Mouse (Mus musculus): Measurements from ENCODE around the gene Zfp612.
A peak's percentile ranks its signal among the peaks of the same experiment; 100 is the strongest.
"Not testable (repeated sequence)": the region's sequence is repeated elsewhere in the genome, so short reads cannot be mapped to it uniquely, and the experiment has no call there.

The Zfp612 gene

GRCm38 (mm10) chr8:110079282-110080221 is at the start of gene Zfp612:
Gene Zfp612, plus strand, starts transcription at chr8:110079746.
- DNase-seq (ENCODE audit: low spot score), result no peak

GRCm38 (mm10) chr8:110033771-110034170 is 45.8 kb upstream of the Zfp612 start:
- DNase-seq (ENCODE audit: low spot score), result not testable (repeated sequence)

- no peak for DNase-seq (ENCODE audit: low spot score)
Observed at GRCm38 (mm10) chr8:110034331-110034730, 45.2 kb upstream of the Zfp612 start.

GRCm38 (mm10) chr8:110036156-110036555 is 43.4 kb upstream of the Zfp612 start:
- DNase-seq (ENCODE audit: low spot score), result no peak

- DNase-seq (ENCODE audit: low spot score), result no peak
Observed at GRCm38 (mm10) chr8:110039216-110039615, 40.3 kb upstream of the Zfp612 start.

GRCm38 (mm10) chr8:110039659-110040058 is 39.9 kb upstream of the Zfp612 start, which contains the start of gene Chst4:
Gene Chst4, minus strand, starts transcription at chr8:110039740.
- no peak for DNase-seq (ENCODE audit: low spot score)

- DNase-seq (ENCODE audit: low spot score), result no peak
Observed at GRCm38 (mm10) chr8:110040509-110040908, 39.0 kb upstream of the Zfp612 start.

- DNase-seq (ENCODE audit: low spot score), result no peak
Observed at GRCm38 (mm10) chr8:110051208-110051607, 28.3 kb upstream of the Zfp612 start.

GRCm38 (mm10) chr8:110058207-110058606 is 21.3 kb upstream of the Zfp612 start:
- no peak for DNase-seq (ENCODE audit: low spot score)

GRCm38 (mm10) chr8:110064161-110064560 is 15.4 kb upstream of the Zfp612 start:
- no peak for DNase-seq (ENCODE audit: low spot score)

GRCm38 (mm10) chr8:110064606-110065365 is 14.8 kb upstream of the Zfp612 start:
- no peak for DNase-seq (ENCODE audit: low spot score)

GRCm38 (mm10) chr8:110065676-110066075 is 13.9 kb upstream of the Zfp612 start:
- no peak for DNase-seq (ENCODE audit: low spot score)

GRCm38 (mm10) chr8:110069706-110070105 is 9.8 kb upstream of the Zfp612 start:
- DNase-seq (ENCODE audit: low spot score), result no peak

GRCm38 (mm10) chr8:110071600-110071999 is 7.9 kb upstream of the Zfp612 start:
- peak; percentile 66 for DNase-seq (ENCODE audit: low spot score)

- no peak for DNase-seq (ENCODE audit: low spot score)
Observed at GRCm38 (mm10) chr8:110074496-110074895, 5.0 kb upstream of the Zfp612 start.

- DNase-seq (ENCODE audit: low spot score), result peak; percentile 12
Observed at GRCm38 (mm10) chr8:110082416-110083105, 3.0 kb downstream of the Zfp612 start.

- no peak for DNase-seq (ENCODE audit: low spot score)
Observed at GRCm38 (mm10) chr8:110091869-110092268, 12.3 kb downstream of the Zfp612 start.

- DNase-seq (ENCODE audit: low spot score), result no peak
Observed at GRCm38 (mm10) chr8:110100907-110101306, 21.4 kb downstream of the Zfp612 start, which contains the start of gene Gm21964. Gene Gm21964, plus strand, starts transcription at chr8:110101207.

- no peak for DNase-seq (ENCODE audit: low spot score)
Observed at GRCm38 (mm10) chr8:110101676-110102075, 22.1 kb downstream of the Zfp612 start.

GRCm38 (mm10) chr8:110102653-110103052 is 23.1 kb downstream of the Zfp612 start, which contains the start of gene Gm17720:
Gene Gm17720, minus strand, starts transcription at chr8:110102753.
- DNase-seq (ENCODE audit: low spot score), result no peak

GRCm38 (mm10) chr8:110119715-110120114 is 40.2 kb downstream of the Zfp612 start:
- no peak for DNase-seq (ENCODE audit: low spot score)

GRCm38 (mm10) chr8:110130537-110130936 is 51.0 kb downstream of the Zfp612 start:
- DNase-seq (ENCODE audit: low spot score), result peak; percentile 58

All from MN1 (cell line).